ENCODE assay signal across 22 mouse cellular contexts in the genomic region with DNA sequence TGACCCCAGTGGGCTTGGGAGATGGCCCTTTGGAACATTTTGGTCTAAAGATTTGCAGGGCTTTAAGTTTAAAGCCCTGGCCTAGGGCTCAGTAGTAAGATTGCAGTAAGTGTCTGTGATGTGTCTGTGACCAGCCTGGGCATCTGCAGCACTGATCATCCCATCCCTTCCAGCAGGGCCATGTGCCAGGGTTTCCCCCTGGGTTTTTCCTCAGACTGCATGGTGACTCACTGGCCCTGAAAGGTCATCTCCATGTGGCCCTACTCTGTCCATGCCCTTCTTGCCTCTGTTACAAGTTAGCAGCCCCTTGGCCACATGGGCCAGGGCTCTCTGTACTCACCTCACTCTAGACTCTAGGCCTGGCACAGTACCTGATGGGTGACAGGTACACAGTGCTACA. TPM values are rescaled to one million over a fixed set of nuclear protein-coding genes. Genes with fewer than 3 reads are reported as not detected.
DNase-seq lines count a peak whose midpoint lies in the region; ATAC-seq lines count a peak whose summit lies in the region.
"Had no signal": no experiment of that assay in that cellular context is flagged by ENCODE, and none has a peak within 500 bp of the region (broad histone marks: within the 10 kb centered on the region; RNA-seq: fewer than 3 reads in every experiment).

No protein-coding gene starts in this region.

- H3K9me3 ChIP-seq in midbrain, embryonic 10.5 days (replicated peaks), result no peaks in the 10 kb centered on the region
- H3K9me3 ChIP-seq in midbrain, embryonic 15.5 days, result no peaks in the 10 kb centered on the region
- no peaks in the 10 kb centered on the region for H3K9me3 ChIP-seq in heart, embryonic 10.5 days
- H3K9me3 ChIP-seq: embryonic facial prominence, embryonic 13.5 days; forebrain, embryonic 12.5 days; hindbrain, embryonic 12.5 days had no signal

- no peak overlapping the region for H3K9ac ChIP-seq in midbrain, embryonic 15.5 days
- H3K9ac ChIP-seq: embryonic facial prominence, embryonic 13.5 days; forebrain, embryonic 12.5 days; forebrain, postnatal 0 days; hindbrain, embryonic 12.5 days had no signal

- H3K27ac ChIP-seq in midbrain, embryonic 10.5 days (replicated peaks), result 0 out of 2 replicates have a peak overlapping the region, but pooled peaks have one; percentile 23
- no peak overlapping the region for H3K27ac ChIP-seq in midbrain, embryonic 15.5 days
- no peak overlapping the region for H3K27ac ChIP-seq in heart, embryonic 10.5 days
- H3K27ac ChIP-seq: embryonic facial prominence, embryonic 13.5 days; forebrain, embryonic 12.5 days; hindbrain, embryonic 12.5 days had no signal

- no peak overlapping the region for H3K4me3 ChIP-seq in midbrain, embryonic 10.5 days
- H3K4me3 ChIP-seq in midbrain, embryonic 15.5 days, result no peak overlapping the region
- H3K4me3 ChIP-seq in heart, embryonic 10.5 days, result no peak overlapping the region
- H3K4me3 ChIP-seq: embryonic facial prominence, embryonic 13.5 days; forebrain, embryonic 12.5 days; hindbrain, embryonic 12.5 days had no signal

- H3K36me3 ChIP-seq in midbrain, embryonic 10.5 days, result peaks cover 10% of the 10 kb centered on the region; the same call in 1 of the 2 replicates
- H3K36me3 ChIP-seq in midbrain, embryonic 15.5 days (replicated peaks), result no peaks in the 10 kb centered on the region
- no peaks in the 10 kb centered on the region for H3K36me3 ChIP-seq in heart, embryonic 10.5 days
- H3K36me3 ChIP-seq: embryonic facial prominence, embryonic 13.5 days; forebrain, embryonic 12.5 days; hindbrain, embryonic 12.5 days had no signal

- DNase-seq in adrenal gland, adult (ENCODE audit: inconsistent age in 2 of 2, low spot score in 1 of 2), result peak; percentile 73 to 76
- no peak for DNase-seq in adrenal gland, adult 8-10 months
- DNase-seq in midbrain, embryonic 10.5 days (ENCODE audit: low spot score), result no peak
- DNase-seq in adrenal gland, postnatal 25 days, result peak; percentile 57
- no peak for DNase-seq in heart, embryonic 10.5 days (ENCODE audit: low spot score)
- DNase-seq in thymus, postnatal 36 days, result no peak
- DNase-seq: cerebellum, adult 18-20 months; cerebellum, adult 9-11 months; cerebellum, postnatal 36 days; forebrain, postnatal 0 days; gastrocnemius, postnatal 25 days; heart, adult 11 months; heart, postnatal 10 days; heart, postnatal 4 days; kidney, adult 11 months; kidney, adult 9 months had no signal

- no peak for ATAC-seq in midbrain, embryonic 15.5 days (replicated peaks)
- ATAC-seq: forebrain, postnatal 0 days; hindbrain, embryonic 16.5 days; inflammation-experienced regulatory T-cells, adult 6 months had no signal

- H3K27me3 ChIP-seq in midbrain, embryonic 10.5 days (ENCODE audit: low read depth, poor library complexity, severe bottlenecking), result peaks cover 52% of the 10 kb centered on the region
- H3K27me3 ChIP-seq in midbrain, embryonic 15.5 days (replicated peaks), result no peaks in the 10 kb centered on the region
- H3K27me3 ChIP-seq in heart, embryonic 10.5 days (ENCODE audit: insufficient read depth, poor library complexity, severe bottlenecking), result peaks cover 19% of the 10 kb centered on the region; the same call in 1 of the 2 replicates
- H3K27me3 ChIP-seq: embryonic facial prominence, embryonic 13.5 days; forebrain, embryonic 12.5 days had no signal

- H3K4me2 ChIP-seq in midbrain, embryonic 15.5 days, result no peak overlapping the region
- H3K4me2 ChIP-seq: embryonic facial prominence, embryonic 13.5 days; forebrain, embryonic 12.5 days; hindbrain, embryonic 12.5 days had no signal

- H3K4me1 ChIP-seq in midbrain, embryonic 10.5 days, result peaks cover 67% of the 10 kb centered on the region
- H3K4me1 ChIP-seq in midbrain, embryonic 15.5 days, result peaks cover 40% of the 10 kb centered on the region
- H3K4me1 ChIP-seq in heart, embryonic 10.5 days, result 0 out of 2 replicates have a peak, but pooled peaks cover 13% of the 10 kb centered on the region

RNA-seq across cellular contexts. Expression of a gene that starts 31.6 kb away (rescaled TPM):
- total RNA-seq in adrenal gland, adult 8-10 months (2022), result 10 to 100 TPM; 15.9 to 29.0 (median 22.4) TPM
- polyA plus RNA-seq in midbrain, embryonic 10.5 days (2016; fragmentation: Nextera tagmentation; extraction: Ambion mirVana), result 13.6 and 17.6 TPM in 2 replicates
- polyA plus RNA-seq in midbrain, embryonic 15.5 days (2015; fragmentation: Nextera tagmentation; extraction: Ambion mirVana), result 15.2 and 18.8 TPM in 2 replicates
- total RNA-seq in adrenal gland, postnatal 25 days (2021), result 19.4 and 23.2 TPM in 2 replicates
- polyA plus RNA-seq in heart, embryonic 10.5 days (2016; fragmentation: Nextera tagmentation; extraction: Ambion mirVana), result 5.6 and 6.8 TPM in 2 replicates

RNA-seq across cellular contexts. Expression of a gene that starts 37.3 kb away (rescaled TPM):
- total RNA-seq in adrenal gland, adult 8-10 months (2022), result 10 to 100 TPM; 20.4 to 30.0 (median 22.5) TPM
- polyA plus RNA-seq in midbrain, embryonic 10.5 days (2016; fragmentation: Nextera tagmentation; extraction: Ambion mirVana), result 45.2 and 49.5 TPM in 2 replicates
- 53.3 and 56.1 TPM in 2 replicates for polyA plus RNA-seq in midbrain, embryonic 15.5 days (2015; fragmentation: Nextera tagmentation; extraction: Ambion mirVana)
- 22.6 and 23.0 TPM in 2 replicates for total RNA-seq in adrenal gland, postnatal 25 days (2021)
- polyA plus RNA-seq in heart, embryonic 10.5 days (2016; fragmentation: Nextera tagmentation; extraction: Ambion mirVana), result 27.6 and 34.2 TPM in 2 replicates

RNA-seq across cellular contexts. Expression of a gene that starts 37.4 kb away (rescaled TPM):
- total RNA-seq in adrenal gland, adult 8-10 months (2022), result 10 to 100 TPM; 35.4 to 45.5 (median 42.4) TPM
- polyA plus RNA-seq in midbrain, embryonic 10.5 days (2016; fragmentation: Nextera tagmentation; extraction: Ambion mirVana), result 91.8 and 98.8 TPM in 2 replicates
- polyA plus RNA-seq in midbrain, embryonic 15.5 days (2015; fragmentation: Nextera tagmentation; extraction: Ambion mirVana), result 75.0 and 75.2 TPM in 2 replicates
- 39.8 and 49.6 TPM in 2 replicates for total RNA-seq in adrenal gland, postnatal 25 days (2021)
- 43.8 and 53.7 TPM in 2 replicates for polyA plus RNA-seq in heart, embryonic 10.5 days (2016; fragmentation: Nextera tagmentation; extraction: Ambion mirVana)

Comparison
In these comparisons a context has a peak if more than half of its experiments do, and no peak if none do; other contexts are left out.
1. DNase-seq: peak in adrenal gland, adult (2 of 2) and adrenal gland, postnatal 25 days (single experiment); none in adrenal gland, adult 8-10 months (single experiment), midbrain, embryonic 10.5 days (single experiment), heart, embryonic 10.5 days (single experiment) and thymus, postnatal 36 days (0 of 2).